Mouse (Mus musculus) ovary, adult 2 months (tissue): ENCODE data around the gene Mctp1. TPM values are rescaled to one million over a fixed set of nuclear protein-coding genes. Genes with fewer than 3 reads are reported as not detected.

Source experiments
- polyA plus RNA-seq: library from polyadenylated mRNA; depleted of rRNA; stranded (reverse); fragments of >200 nt; gene quantifications from 2 replicates; pipeline ENCODE4 v1.2.3, GENCODE M21; 2012; rRNA removed

The Mctp1 gene
- polyA plus RNA-seq = 4.8 and 5.2 TPM in 2 replicates

DNA sequence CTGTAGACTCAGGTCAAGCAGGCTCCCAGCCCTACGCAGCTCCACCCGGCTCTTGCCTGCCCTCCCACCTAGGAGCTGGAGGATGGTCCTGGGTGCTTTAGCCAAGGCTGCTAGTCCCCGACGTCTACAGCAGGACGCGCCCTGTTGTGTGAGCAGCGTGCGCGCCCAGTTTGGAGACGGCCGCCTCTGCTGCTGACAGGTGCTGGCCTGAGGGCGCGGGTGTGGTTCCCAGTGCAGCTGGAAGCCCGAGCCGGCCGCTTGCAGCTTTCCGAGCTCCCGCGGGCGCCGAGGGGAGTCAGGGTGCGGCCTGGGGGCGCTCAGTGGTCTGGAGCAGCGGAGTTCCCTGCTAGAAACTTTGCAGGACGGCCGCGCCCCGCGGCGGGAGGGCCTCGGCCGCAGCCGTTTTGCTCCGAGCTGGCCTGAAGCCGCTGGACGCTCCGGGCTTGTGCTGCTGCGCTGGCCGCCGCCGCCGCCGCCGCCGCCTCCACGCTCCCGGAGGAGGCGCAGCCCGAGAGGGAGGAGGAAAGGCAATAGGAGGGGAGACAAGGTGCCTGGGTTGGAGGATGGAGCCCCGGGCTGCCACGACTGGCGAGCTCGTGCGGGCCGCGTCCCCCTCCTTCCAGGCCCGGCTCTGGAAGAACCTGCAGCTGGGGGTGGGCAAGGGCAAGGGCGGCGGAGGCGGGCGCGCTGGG lies at the start of gene Mctp1:
Gene Mctp1 (plus strand): TSS at position 564 of the 692 bp plus-strand sequence.

Other genes starting within 250 kb of the Mctp1 start
- 0.17 and 0.30 TPM in 2 replicates for gene Fam81b, start 79.5 kb upstream of the Mctp1 start, polyA plus RNA-seq